Mouse (Mus musculus) gastrocnemius, postnatal 36 days (tissue): ENCODE results near the gene Arrdc5. TPM values are rescaled to one million over a fixed set of nuclear protein-coding genes. Genes with fewer than 3 reads are reported as not detected.

Experiments used
- DNase-seq, 2 experiments: peaks; one replicate each; pipeline ENCODE4 v3.0.0; 2022
- intact Hi-C: fragments of 180-260 bp; cut with DNase I; formaldehyde crosslinking; loops from one replicate; pipeline ENCODE4 v1.15.1; 2025
- total RNA-seq, 2 experiments: library from RNA; stranded (reverse); gene quantifications; 2 replicates each; pipeline ENCODE4 v1.2.3; 2021

Gene Arrdc5
- total RNA-seq, 2 experiments from 2014 or later, result not detected

DNA sequence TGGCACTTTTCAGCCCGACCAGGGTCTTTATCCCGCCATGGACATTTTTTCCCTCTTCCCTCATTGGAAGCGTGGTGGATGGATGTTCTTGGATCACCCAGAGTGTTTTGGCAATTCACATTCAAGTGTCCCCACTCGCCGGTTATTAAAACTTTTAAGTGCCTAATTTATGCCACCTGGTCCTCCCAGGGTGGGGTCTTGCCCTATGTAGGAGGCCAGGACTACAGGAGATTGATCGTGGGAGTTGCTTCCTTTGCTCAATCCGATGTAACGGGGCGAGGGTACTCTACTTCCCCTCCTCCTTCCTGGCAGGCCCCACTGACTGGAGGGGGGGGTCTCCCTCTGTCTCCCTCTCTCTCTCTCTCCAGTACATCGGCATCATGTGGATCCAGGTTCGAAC, 4.6 kb upstream of the Arrdc5 start:
- intact Hi-C loops, result loop anchor here (5.0 kb wide), 1 partner anchor 97 kb away; no protein-coding TSS in a partner anchor
- DNase-seq, result no peak

DNA sequence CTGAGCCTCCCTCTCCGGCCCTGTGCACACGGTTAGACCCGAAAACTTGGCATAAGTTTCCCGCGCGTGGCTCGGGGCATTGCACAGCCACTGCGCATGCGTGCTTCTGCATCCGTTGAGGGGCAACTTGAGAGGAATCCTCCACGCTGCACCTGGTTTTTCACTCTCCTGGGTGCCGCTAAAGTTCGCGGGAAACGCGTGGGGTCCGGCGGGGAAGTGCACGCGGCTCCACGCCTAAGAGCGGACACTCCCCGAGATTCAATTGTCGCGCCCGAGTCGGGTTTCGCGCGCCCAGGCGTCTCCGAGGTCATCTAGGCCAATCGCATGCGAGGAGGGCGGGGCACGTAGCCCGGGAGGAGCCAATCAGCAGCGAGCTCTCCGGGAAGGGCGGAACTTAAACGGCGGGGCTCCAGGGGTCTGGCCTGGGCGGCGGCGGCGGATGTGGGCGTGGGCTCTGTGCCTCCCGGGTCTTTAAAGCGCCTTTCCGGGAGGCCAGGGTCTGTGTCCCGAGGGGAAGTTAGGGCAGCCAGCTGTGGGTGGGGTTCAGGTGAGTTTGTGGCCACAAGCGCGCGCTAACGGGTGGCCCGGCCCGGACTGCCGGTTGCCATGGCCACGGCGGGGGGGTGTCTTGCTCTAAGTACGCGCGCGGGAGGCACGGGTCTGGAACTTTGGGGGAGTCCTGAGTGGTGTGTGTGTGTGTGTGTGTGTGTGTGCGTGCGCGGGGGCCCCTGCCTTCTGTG, 3.9 kb upstream of the Arrdc5 start:
- intact Hi-C loops, result no loop called here

DNA sequence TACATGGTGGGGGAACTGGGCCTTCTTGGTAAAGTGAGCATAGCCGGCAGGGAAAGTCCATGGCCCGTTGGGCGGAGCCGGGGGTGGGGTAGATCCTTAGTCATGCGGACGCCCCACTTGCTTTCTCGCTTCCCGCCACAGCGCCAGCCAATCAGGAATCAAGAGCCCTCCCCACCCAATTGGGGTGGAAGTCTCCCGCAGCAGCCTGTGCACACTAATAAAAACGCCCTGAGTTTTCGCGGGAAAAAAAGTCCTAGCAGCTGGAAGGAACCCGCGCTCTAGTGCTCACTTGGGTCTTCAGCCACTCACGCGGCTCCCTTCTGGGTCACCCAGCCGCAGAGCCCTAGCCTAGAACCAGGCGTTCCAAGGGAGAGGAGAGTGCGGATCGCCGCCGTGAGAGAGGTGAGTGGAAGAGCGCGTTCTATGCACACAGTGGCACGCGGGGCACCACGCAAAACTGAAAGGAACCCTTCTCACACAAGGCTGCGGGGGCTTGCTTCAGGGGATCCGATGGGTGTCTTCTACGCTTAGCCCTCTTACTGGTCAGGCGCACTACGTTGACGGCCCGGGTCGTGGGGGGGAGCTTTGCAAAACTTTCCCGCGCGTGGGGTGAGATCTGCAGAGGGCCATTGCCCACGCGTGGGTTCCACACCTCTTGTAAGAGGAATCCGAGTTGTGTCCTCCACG, 3.2 kb upstream of the Arrdc5 start, which contains the start of gene Uhrf1:
Gene Uhrf1 (plus strand): TSS at position 162 of the 687 bp plus-strand sequence.
- peak; percentile 46 to 72 for DNase-seq
- intact Hi-C loops, result no loop called here

More for the DNA sequence above, 3.9 kb upstream of the Arrdc5 start:
- peak; percentile 93 to 95 for DNase-seq

DNA sequence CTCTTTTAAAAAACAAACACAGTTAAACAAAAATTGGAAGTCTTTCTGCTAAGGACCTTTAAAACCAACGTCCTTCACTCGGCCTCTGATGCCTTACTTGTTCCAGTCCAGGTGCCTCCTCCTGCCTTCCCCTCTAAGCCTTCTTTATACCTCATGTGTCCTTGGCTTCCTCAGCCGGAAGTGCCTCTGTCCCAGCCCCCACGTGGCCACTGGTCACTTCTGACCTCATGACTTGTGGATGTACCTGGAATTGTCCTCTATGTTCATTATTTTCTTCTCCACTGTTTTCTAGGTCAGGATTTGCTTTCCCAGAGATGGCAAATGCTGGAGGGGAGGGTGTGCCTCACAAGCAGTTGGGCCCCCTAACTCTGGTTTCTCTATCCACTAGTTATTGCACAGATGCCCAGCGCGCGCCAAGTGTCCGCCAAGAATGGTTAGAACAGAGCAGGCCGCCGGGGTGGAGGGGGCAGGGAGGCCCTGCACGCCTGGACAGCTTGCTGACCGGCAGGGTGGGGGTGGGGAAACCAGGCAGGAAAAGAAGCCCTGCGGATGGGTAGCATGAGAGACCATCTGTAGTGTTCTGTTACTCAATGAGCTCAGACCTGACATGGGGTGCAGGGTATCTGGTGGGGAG, 2.4 kb upstream of the Arrdc5 start:
- intact Hi-C loops, result no loop called here
- DNase-seq, result no peak

DNA sequence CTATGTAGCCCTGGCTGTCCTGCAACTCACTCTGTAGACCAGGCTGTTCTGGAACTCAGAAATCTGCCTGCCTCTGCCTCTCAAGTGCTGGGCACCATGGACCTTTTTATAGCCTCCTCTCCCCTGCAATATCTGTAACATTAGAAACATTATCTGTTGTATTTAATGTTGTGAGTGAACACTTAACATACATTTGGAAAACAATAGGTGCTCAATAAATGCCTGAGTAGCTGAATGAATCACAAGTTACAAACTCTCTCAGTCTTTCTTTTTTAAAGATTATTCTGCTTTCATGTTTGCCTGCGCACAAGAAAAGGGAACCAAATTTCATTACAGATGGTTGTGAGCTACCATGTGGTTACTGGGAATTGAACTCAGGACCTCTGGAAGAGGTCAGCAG, 1.8 kb downstream of the Arrdc5 start:
- DNase-seq, result no peak
- intact Hi-C loops, result loop anchor here (5.0 kb wide), 1 partner anchor 44 kb away; no protein-coding TSS in a partner anchor

DNA sequence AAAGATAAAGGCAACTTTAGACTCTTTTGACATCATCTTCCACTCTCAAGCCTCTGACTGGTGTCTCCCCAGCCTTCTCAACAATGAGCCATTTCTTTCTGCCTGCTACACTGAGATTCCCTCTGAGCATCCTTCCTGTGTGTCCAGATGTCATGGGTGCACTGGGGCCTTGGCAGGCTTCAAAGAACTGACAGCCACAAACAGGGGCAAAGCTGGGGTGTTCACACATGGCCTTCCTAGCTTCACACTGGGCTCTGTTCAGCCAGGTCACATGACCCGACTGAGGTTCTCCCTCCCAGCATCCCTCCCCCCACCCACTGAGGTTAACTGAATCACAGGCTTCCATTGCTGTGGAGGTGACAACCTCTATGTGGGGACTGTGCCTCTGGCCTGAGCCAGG, 3.9 kb downstream of the Arrdc5 start:
- intact Hi-C loops, result loop anchor here (5.0 kb wide), 1 partner anchor 46 kb away; no protein-coding TSS in a partner anchor
- no peak for DNase-seq

DNA sequence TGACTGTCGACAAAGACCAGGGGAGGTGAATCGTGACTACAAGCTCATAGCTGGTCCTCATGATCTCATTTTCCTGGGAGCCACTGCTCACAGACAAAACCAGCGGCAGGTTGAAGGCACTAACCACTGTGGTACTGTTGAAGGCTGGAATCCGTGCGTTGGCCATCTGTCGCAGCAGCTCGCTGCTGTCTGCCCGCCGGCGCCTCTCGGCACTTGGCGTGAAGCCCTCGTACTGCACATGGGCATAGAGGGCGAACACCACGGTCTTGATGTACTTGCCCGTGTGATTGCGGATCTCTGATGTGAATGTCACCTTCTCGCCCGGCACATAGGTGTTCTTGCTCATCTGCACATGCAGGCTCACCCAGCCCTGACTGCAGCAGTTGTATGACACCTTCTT, 5.8 kb downstream of the Arrdc5 start:
- intact Hi-C loops, result no loop called here
- no peak for DNase-seq

DNA sequence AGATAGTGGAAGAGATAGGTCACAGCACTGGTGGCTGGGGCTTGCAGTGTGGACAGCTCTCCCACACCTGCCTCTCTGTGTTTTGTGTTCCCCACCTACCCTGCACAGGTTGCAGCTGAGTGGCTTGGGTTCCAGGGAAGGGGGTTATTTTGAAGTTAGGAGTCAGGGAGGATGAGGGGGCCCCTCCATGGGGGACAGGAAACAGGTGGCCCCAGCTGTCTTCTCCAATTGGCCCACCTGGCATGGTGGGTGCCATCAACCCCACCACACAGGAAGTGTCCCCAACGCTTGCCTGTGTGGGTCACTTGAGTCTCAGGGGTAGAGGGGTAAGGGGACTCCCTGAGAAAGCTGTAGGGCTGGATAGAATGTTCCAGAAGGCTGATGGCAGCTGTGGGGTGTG, 6.8 kb downstream of the Arrdc5 start:
- intact Hi-C loops, result no loop called here
- no peak for DNase-seq

DNA sequence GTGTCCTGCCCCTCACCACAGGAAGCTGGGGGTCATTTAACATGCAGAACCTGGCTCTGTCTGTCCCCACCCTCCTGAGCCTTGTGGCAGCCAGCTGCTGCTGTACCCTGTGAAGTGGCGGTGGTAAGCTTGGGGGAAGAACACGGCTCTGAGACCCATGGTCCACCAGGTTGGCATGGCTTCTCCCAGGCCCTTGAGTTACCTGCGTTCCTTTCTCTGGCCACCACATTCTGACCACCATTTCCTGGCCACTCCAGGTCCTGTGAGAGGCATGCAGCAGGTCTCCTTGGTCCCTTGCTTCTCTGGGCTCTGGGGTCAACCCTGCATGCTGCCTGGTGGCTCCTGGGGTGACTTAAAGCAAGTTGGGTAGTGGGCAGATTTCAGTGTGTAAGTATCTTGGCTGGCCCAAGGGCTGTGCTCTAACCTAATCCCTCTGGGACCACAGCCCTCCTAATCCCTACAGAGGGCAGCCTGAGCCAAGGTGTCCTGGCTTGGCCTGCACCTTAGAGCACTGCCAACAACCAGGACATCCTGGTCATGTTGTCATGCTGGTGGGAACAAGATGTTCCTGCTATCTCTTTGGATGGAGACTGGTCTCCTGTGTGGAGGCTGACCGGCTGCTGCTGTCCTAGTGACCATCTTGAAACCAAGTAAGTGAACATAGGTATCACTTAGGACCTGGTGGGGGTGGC, 7.4 kb downstream of the Arrdc5 start, which contains the start of gene Plin3:
Gene Plin3 (minus strand): TSS at position 343 of the 692 bp plus-strand sequence.
- intact Hi-C loops, result no loop called here
- DNase-seq, result peak in 1 of 2 experiments; percentile 60

DNA sequence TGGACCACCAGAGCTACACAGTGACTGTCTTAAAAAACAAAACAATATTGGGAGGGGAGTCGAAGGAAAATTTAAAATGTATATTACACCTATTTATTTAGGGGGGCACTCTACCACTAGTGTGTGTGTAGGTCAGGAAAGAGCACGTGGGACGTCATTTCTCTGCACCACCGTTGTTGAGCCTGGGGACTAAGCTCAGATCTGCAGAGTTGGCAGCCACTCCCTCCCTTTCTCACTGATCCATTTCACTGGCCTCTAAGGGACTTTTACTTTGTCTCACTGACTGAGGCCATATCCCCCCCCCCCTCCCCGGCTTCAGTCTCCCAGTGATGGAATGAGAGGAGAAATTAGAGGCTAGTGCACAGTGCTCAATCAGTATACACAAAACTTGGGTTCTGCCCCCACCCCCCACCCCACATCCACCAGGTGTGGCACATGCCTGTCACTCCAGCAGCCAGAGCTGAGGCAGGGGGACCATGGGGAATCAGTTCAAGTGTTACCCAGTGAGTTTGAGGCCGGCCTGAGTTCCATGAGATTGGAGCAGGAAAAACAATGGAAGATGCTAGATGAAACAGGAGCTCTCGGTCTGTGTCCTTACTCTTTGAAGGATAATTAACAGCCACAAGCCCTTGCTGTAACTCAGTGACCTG, 8.1 kb downstream of the Arrdc5 start:
- intact Hi-C loops, result loop anchor here (2.0 kb wide), 1 partner anchor 15 kb away; the partner anchor contains the start of gene Ticam1
- DNase-seq, result no peak

DNA sequence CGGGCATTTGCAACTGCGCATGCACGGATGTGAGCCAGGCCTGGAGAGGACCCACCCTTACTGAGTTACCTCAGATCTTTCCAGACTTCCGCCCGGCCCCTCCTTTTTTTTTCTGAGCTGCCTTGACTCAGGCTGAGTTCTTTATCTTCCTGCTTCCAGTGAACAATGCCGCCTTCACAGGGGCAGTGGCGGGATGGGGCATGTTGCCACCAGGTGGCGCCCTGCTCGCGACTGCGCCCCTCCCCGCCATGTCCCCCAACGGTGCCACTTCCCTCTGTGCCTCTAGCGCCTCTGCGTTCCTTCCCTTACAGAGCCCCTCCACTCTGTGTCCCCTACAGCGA, 8.9 kb downstream of the Arrdc5 start:
- DNase-seq, result peak; percentile 83 to 90
- intact Hi-C loops, result loop anchor here (2.0 kb wide), 1 partner anchor 14 kb away; the partner anchor contains the start of gene Ticam1

DNA sequence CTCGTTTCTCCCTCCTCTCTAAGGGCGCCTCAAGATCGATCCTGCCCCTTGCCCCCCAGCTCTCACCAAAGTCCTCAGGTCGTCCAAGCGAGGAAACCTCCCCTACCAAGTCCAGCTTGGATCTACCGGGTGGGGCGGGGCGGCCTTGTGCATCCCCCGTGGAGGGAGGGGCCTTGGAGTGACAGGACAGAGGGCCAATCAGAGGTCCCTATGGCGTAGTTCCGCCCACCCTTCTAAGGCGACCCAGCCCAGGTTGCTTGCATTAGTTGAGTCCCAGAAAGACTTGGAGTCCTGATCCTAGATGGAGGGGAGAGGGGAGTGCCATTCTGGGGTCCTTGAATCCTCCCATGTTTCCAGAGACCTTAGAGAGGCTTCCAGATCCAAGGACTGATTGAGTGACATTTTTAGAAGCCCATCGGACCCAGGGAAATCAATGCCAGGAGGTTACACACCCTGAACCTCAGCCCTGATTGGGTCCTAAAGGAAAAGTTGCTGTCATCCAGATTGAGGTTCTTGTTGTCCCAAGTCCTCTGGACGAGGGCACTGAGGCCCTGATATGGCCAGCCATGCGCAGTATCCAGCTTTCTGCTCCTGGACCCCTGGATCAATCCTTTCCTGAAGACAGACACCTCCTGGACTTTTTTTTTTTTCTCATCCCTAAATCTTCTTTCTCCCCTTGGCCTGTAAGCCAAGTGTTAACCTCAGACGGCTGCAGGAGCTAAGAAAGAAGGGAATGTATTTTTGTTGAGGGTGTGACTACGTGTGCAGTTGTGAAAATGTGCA, 9.5 kb downstream of the Arrdc5 start:
- DNase-seq, result peak; percentile 98 to 99
- intact Hi-C loops, result loop anchor here (2.0 kb wide), 1 partner anchor 14 kb away; the partner anchor contains the start of gene Ticam1

DNA sequence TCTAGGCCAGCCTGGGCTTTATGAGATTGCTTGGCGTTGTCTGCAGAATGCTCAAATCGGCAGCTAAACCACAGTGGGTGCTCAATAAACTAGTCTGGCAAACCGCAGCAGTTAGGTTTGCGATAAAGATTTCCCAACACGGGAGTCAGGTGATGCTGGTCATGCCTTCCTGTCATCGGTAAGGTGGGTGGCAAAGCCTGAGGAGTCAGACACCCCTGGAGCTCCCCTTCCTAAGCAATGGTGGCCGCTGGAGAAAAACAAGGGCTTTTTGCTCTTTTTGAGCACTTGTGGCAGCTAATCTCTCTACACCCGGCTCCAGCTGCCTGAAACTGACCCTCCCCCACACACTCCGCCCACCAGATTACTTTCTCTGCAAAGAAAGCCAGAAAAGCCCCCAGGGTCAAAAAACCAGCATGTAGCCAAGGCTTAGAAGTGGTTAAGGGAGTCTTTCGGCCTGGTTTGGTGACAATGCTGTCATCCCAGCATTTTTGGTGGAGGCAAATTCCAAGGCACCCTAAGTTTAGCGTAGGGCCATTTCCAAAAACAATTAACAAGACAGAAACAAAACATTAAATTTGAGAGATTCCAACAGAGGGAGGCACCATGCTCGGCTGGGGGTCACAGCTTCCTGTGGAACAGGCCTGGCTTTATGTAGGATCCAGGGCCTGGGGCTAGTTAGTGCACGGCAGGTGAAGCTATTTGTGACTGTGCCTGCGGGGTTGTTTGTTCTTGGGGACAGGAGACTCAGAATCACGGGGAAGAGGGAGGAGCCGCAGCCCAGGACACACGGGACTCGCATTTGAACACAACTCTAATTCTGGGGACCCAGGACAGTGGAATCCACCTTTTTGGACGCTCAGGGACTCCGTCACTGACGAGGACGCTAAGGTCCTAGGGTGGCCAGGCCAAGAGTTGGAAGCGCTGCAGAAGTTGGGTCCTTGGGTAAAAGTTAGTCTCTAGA, 10.4 kb downstream of the Arrdc5 start:
- no peak for DNase-seq
- intact Hi-C loops, result loop anchor here (2.0 kb wide), 1 partner anchor 13 kb away; the partner anchor contains the start of gene Ticam1

DNA sequence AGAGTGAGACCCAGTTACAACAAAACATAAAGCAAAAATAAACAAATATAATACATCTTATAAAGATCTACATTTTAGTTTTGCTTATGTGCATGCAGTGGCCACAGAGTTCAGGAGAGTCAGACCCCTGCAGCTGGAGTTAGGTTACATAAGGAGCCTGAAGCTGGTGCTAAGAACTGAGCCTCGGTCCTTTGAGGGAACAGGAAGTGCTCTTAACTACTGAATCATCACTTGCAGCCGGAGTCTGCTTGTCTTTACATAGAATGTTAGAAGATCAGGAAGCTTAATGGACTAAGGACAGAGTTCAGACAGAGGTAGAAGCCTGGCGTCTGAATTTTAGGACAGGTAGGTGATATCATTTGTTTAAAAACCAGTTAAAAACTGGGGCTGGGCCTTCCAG, 11.2 kb downstream of the Arrdc5 start:
- DNase-seq, result no peak
- intact Hi-C loops, result no loop called here

DNA sequence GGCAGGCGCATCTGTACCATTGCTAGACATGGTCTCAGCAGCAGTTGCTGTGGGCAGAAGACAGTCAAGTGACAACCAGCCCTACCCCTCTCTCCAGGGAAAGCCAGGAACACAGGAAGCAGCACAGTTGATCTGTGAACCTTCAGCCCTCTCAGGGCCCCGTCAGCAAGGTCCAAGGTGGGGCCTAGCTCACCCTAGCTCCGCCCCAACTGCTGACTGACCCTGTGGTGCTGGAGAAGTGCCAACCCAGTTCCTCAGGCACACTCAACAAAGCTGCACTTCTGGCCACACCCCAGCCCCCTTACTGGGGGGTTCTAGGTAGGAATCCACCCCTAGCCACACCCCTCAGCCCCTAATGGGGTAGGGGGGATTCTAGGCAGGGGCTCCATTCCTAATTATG, 12.3 kb downstream of the Arrdc5 start:
- intact Hi-C loops, result no loop called here
- no peak for DNase-seq

DNA sequence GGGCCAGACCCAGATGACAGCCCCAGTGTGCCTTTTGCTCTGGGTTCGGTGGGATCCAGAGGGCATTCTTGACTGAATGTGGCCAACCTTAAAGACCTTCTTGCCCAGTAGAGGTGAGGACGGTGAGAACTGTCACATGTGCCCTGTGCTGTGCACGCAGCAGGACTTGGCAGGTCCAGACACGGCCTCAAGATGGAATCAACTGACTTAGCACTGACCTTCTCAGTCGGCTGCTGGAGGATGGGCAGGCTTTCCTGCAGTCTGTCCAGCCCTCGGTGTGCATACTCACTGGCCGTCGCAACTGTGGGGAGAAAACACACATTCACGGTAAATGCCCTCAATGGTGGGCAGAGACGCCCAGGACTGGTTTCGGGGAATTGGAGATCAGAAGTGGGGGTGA, 14.1 kb downstream of the Arrdc5 start:
- intact Hi-C loops, result no loop called here

DNA sequence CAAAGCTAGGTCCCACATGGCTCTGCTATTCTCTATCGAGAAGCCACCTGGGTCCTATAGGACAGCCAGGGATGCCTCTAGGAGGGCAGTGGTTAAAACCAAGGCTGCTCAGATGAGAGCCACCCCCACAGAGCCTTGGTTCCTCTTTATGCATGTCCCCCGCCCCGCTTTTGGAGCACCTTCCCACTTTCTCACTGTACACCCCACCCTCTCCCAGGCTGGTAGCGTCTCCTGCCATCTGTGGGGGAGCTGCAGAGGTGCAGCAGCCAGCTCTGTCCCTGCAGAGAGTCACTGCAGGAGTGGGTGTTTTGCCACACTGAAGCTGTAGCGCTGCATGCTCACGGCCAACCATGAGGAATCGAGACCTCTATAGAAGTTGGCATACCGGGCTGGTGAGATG, 16.8 kb downstream of the Arrdc5 start:
- no peak for DNase-seq
- intact Hi-C loops, result no loop called here

More for the DNA sequence above, 14.1 kb downstream of the Arrdc5 start:
- no peak for DNase-seq

DNA sequence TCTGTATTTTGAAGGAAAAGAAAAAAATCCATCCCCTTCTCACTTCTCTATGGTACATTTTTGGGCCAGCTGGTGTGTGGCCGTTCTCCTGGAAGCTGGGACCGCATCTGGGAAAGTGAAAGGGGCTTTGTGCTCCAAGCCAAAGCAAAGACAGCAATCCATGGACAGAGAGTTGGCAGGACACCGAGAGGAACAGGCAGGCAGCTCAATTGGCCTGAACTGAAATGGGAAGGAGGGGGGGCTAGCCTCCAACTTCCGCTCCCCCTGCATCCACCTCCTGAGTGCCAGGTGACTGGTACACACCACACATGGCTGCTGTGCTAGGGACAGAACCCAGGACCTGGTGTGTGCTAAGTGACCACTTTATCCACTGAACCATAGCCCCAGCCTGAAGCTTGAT, 17.3 kb downstream of the Arrdc5 start:
- DNase-seq, result no peak
- intact Hi-C loops, result no loop called here
